27 mouse cellular contexts compared by ENCODE assay signal in genomic region chr5:95997276-95997675, GRCm38 (mm10). TPM values are rescaled to one million over a fixed set of nuclear protein-coding genes. Genes with fewer than 3 reads are reported as not detected.
DNase-seq lines count a peak whose midpoint lies in the region; ATAC-seq and TF ChIP-seq lines count a peak whose summit lies in the region.
"Had no signal": no experiment of that assay in that cellular context is flagged by ENCODE, and none has a peak within 500 bp of the region (broad histone marks: within the 10 kb centered on the region; RNA-seq: fewer than 3 reads in every experiment).

No protein-coding gene starts in this region.

- TF ChIP-seq POLR2A in brain, embryonic 14.5 days (IDR thresholded peaks at IDR 0.05; ENCODE audit: borderline replicate concordance, extremely low read depth, insufficient read depth, insufficient read length, poor library complexity, severe bottlenecking), result no peak

- H3K9me3 ChIP-seq in forebrain, embryonic 13.5 days (replicated peaks), result no peaks in the 10 kb centered on the region
- H3K9me3 ChIP-seq in forebrain, embryonic 10.5 days, result no peaks in the 10 kb centered on the region
- H3K9me3 ChIP-seq in forebrain, embryonic 15.5 days, result no peaks in the 10 kb centered on the region
- no peaks in the 10 kb centered on the region for H3K9me3 ChIP-seq in embryonic facial prominence, embryonic 10.5 days
- no peaks in the 10 kb centered on the region for H3K9me3 ChIP-seq in hindbrain, embryonic 10.5 days
- H3K9me3 ChIP-seq: embryonic facial prominence, embryonic 13.5 days; G1E; heart, embryonic 10.5 days; hindbrain, embryonic 13.5 days; intestine, embryonic 15.5 days had no signal

- 39% methylated on average over 3 of the region's 3 CpGs for WGBS in forebrain, embryonic 13.5 days
- 80% methylated on average over 3 of the region's 3 CpGs for WGBS in forebrain, embryonic 10.5 days
- whole genome bisulfite sequencing in forebrain, embryonic 15.5 days, result 23% methylated on average over 3 of the region's 3 CpGs
- 86% methylated on average over 3 of the region's 3 CpGs for WGBS in embryonic facial prominence, embryonic 10.5 days
- 81% methylated on average over 3 of the region's 3 CpGs for WGBS in hindbrain, embryonic 10.5 days

- H3K4me2 ChIP-seq in forebrain, embryonic 13.5 days, result no peak overlapping the region
- H3K4me2 ChIP-seq in forebrain, embryonic 15.5 days (replicated peaks), result no peak overlapping the region
- H3K4me2 ChIP-seq: embryonic facial prominence, embryonic 13.5 days; hindbrain, embryonic 13.5 days; intestine, embryonic 15.5 days had no signal

- no peak for TF ChIP-seq CTCF in brain, embryonic 14.5 days (IDR thresholded peaks at IDR 0.05; ENCODE audit: borderline replicate concordance, extremely low read depth, insufficient read depth, insufficient read length)

- no peaks in the 10 kb centered on the region for H3K4me1 ChIP-seq in forebrain, embryonic 13.5 days
- no peaks in the 10 kb centered on the region for H3K4me1 ChIP-seq in forebrain, embryonic 10.5 days
- H3K4me1 ChIP-seq in forebrain, embryonic 15.5 days, result 0 out of 2 replicates have a peak, but pooled peaks cover 2% of the 10 kb centered on the region
- no peaks in the 10 kb centered on the region for H3K4me1 ChIP-seq in embryonic facial prominence, embryonic 10.5 days
- H3K4me1 ChIP-seq in hindbrain, embryonic 10.5 days (replicated peaks), result no peaks in the 10 kb centered on the region
- H3K4me1 ChIP-seq: embryonic facial prominence, embryonic 13.5 days; heart, embryonic 10.5 days; hindbrain, embryonic 13.5 days; intestine, embryonic 15.5 days had no signal

- H3K27ac ChIP-seq in forebrain, embryonic 13.5 days, result no peak overlapping the region
- no peak overlapping the region for H3K27ac ChIP-seq in forebrain, embryonic 10.5 days
- H3K27ac ChIP-seq in forebrain, embryonic 15.5 days (replicated peaks), result no peak overlapping the region
- no peak overlapping the region for H3K27ac ChIP-seq in embryonic facial prominence, embryonic 10.5 days (replicated peaks)
- no peak overlapping the region for H3K27ac ChIP-seq in hindbrain, embryonic 10.5 days
- H3K27ac ChIP-seq: embryonic facial prominence, embryonic 13.5 days; heart, adult 2 months; heart, embryonic 10.5 days; hindbrain, embryonic 13.5 days; intestine, embryonic 15.5 days had no signal

- no peak overlapping the region for H3K9ac ChIP-seq in forebrain, embryonic 13.5 days
- no peak overlapping the region for H3K9ac ChIP-seq in forebrain, embryonic 15.5 days (replicated peaks)
- H3K9ac ChIP-seq: embryonic facial prominence, embryonic 13.5 days; hindbrain, embryonic 13.5 days; intestine, embryonic 15.5 days had no signal

- H3K36me3 ChIP-seq in forebrain, embryonic 13.5 days (ENCODE audit: poor library complexity, severe bottlenecking), result no peaks in the 10 kb centered on the region
- no peaks in the 10 kb centered on the region for H3K36me3 ChIP-seq in forebrain, embryonic 10.5 days (replicated peaks)
- H3K36me3 ChIP-seq in forebrain, embryonic 15.5 days, result no peaks in the 10 kb centered on the region
- no peaks in the 10 kb centered on the region for H3K36me3 ChIP-seq in embryonic facial prominence, embryonic 10.5 days (replicated peaks)
- no peaks in the 10 kb centered on the region for H3K36me3 ChIP-seq in hindbrain, embryonic 10.5 days
- H3K36me3 ChIP-seq: embryonic facial prominence, embryonic 13.5 days; G1E; heart, embryonic 10.5 days; hindbrain, embryonic 13.5 days; intestine, embryonic 15.5 days had no signal

- no peaks in the 10 kb centered on the region for H3K27me3 ChIP-seq in forebrain, embryonic 13.5 days
- H3K27me3 ChIP-seq in forebrain, embryonic 10.5 days (ENCODE audit: poor library complexity, severe bottlenecking), result peaks cover 7% of the 10 kb centered on the region
- no peaks in the 10 kb centered on the region for H3K27me3 ChIP-seq in forebrain, embryonic 15.5 days
- no peaks in the 10 kb centered on the region for H3K27me3 ChIP-seq in embryonic facial prominence, embryonic 10.5 days (replicated peaks; ENCODE audit: low read depth, poor library complexity, severe bottlenecking)
- H3K27me3 ChIP-seq in hindbrain, embryonic 10.5 days (ENCODE audit: insufficient read depth, poor library complexity, severe bottlenecking), result no peaks in the 10 kb centered on the region
- H3K27me3 ChIP-seq: CH12.LX; embryonic facial prominence, embryonic 13.5 days; hindbrain, embryonic 13.5 days; intestine, embryonic 15.5 days had no signal

- DNase-seq in forebrain, embryonic 10.5 days (ENCODE audit: extremely low spot score, low spot score), result no peak
- peak; percentile 54 for DNase-seq in brain, embryonic 14.5 days (ENCODE audit: low read depth)
- no peak for DNase-seq in embryonic facial prominence, embryonic 10.5 days (ENCODE audit: low spot score)
- no peak for DNase-seq in hindbrain, embryonic 10.5 days (ENCODE audit: low spot score)
- DNase-seq: adrenal gland, postnatal 10 days; adrenal gland, postnatal 36 days; B cell, adult 2 months; cerebellum, adult 11 months; cerebellum, adult 2 months; cerebellum, adult 9-11 months; cerebellum, postnatal 25 days; gastrocnemius, postnatal 10 days; gastrocnemius, postnatal 36 days; heart, adult 2 months; kidney, adult 11 months; kidney, adult 8-10 months had no signal

- ATAC-seq in forebrain, embryonic 13.5 days, result peak; percentile 77
- ATAC-seq in forebrain, embryonic 15.5 days (replicated peaks), result peak; percentile 80
- ATAC-seq: hindbrain, embryonic 16.5 days; intestine, embryonic 15.5 days; Patski had no signal

- H3K4me3 ChIP-seq in forebrain, embryonic 13.5 days, result no peak overlapping the region
- no peak overlapping the region for H3K4me3 ChIP-seq in forebrain, embryonic 10.5 days
- H3K4me3 ChIP-seq in forebrain, embryonic 15.5 days, result no peak overlapping the region
- H3K4me3 ChIP-seq in embryonic facial prominence, embryonic 10.5 days, result no peak overlapping the region
- no peak overlapping the region for H3K4me3 ChIP-seq in hindbrain, embryonic 10.5 days
- H3K4me3 ChIP-seq: embryonic facial prominence, embryonic 13.5 days; erythroblast, embryonic 14.5 days; heart, adult 2 months; heart, embryonic 10.5 days; hindbrain, embryonic 13.5 days; intestine, embryonic 15.5 days had no signal

RNA-seq across cellular contexts. Expression of gene Cxcl13, which starts 40.5 kb away (rescaled TPM):
- not detected in 2 replicates for polyA plus RNA-seq in forebrain, embryonic 13.5 days (2015; fragmentation: Nextera tagmentation; extraction: Ambion mirVana)
- polyA plus RNA-seq in forebrain, embryonic 10.5 days (2016; fragmentation: Nextera tagmentation; extraction: Ambion mirVana), result 8.4 and 9.2 TPM in 2 replicates
- not detected in 2 replicates for polyA plus RNA-seq in brain, embryonic 14.5 days (2012; rRNA removed)
- polyA plus RNA-seq in forebrain, embryonic 15.5 days (2015; fragmentation: Nextera tagmentation; extraction: Ambion mirVana), result 0.15 TPM in 1 of 2 replicates, not detected in the other
- 4.7 and 6.2 TPM in 2 replicates for polyA plus RNA-seq in embryonic facial prominence, embryonic 10.5 days (2016; fragmentation: Nextera tagmentation; extraction: Ambion mirVana)
- polyA plus RNA-seq in hindbrain, embryonic 10.5 days (2016; fragmentation: Nextera tagmentation; extraction: Ambion mirVana), result 0.26 and 0.42 TPM in 2 replicates
- polyA plus RNA-seq: cerebellum, adult 2 months; erythroblast, embryonic 14.5 days; G1E; Patski had no signal
